Mouse (Mus musculus) heart, embryonic 13.5 days (tissue): ENCODE measurements around the gene Chd1. TPM values are rescaled to one million over a fixed set of nuclear protein-coding genes. Genes with fewer than 3 reads are reported as not detected.

Source experiments
- ATAC-seq: fragments of 200-750 bp; cut with Nextera tagmentation; 2 replicates; pipeline ENCODE4 v1.8.0; 2017; ENCODE audit warnings: moderate TSS enrichment; ENCODE audit not compliant: insufficient number of reproducible peaks, low FRiP score, low TSS enrichment; ENCODE audit errors: extremely low read depth
- H3K27ac ChIP-seq: fragments of 300-500 bp; sonication (generic); replicated peaks from 2 replicates; pipeline ENCODE4 v1.5.1; 2015; ENCODE audit warnings: moderate library complexity, mild to moderate bottlenecking, inconsistent platforms
- H3K27me3 ChIP-seq: fragments of 300-500 bp; sonication (generic); replicated peaks from 2 replicates; pipeline ENCODE4 v1.6.1; 2015; ENCODE audit warnings: mild to moderate bottlenecking, inconsistent platforms
- H3K36me3 ChIP-seq: fragments of 300-500 bp; sonication (generic); 2 replicates; pipeline ENCODE4 v1.6.1; 2015; ENCODE audit warnings: mild to moderate bottlenecking, inconsistent platforms
- H3K4me1 ChIP-seq: fragments of 300-500 bp; sonication (generic); 2 replicates; pipeline ENCODE4 v1.6.1; 2015; ENCODE audit warnings: inconsistent platforms
- H3K4me2 ChIP-seq: fragments of 300-500 bp; sonication (generic); 2 replicates; pipeline ENCODE4 v1.6.1; 2015; ENCODE audit warnings: inconsistent platforms, mild to moderate bottlenecking, moderate library complexity
- H3K4me3 ChIP-seq: fragments of 300-500 bp; sonication (generic); 2 replicates; pipeline ENCODE4 v1.5.1; 2015; ENCODE audit warnings: moderate library complexity, mild to moderate bottlenecking, inconsistent platforms
- H3K9ac ChIP-seq: fragments of 300-500 bp; sonication (generic); 2 replicates; pipeline ENCODE4 v1.6.1; 2015; ENCODE audit warnings: inconsistent platforms, mild to moderate bottlenecking, moderate library complexity
- H3K9me3 ChIP-seq: fragments of 300-500 bp; sonication (generic); 2 replicates; pipeline ENCODE4 v1.6.1; 2016; ENCODE audit warnings: inconsistent platforms
- WGBS: fragments of 180-500 bp; shearing (Covaris S2); methylation state at CpG from one replicate; pipeline ENCODE4 v1.1.7; 2015; ENCODE audit warnings: mixed read lengths; 5-methylcytosine and 5-hydroxymethylcytosine counted together
- polyA plus RNA-seq: library from polyadenylated mRNA; unstranded; fragments of >200 nt; fragmentation: Nextera tagmentation; extraction: Ambion mirVana; gene quantifications from 2 replicates; pipeline ENCODE4 v1.2.1, GENCODE M21; 2015

Chd1 gene
- polyA plus RNA-seq, 1 experiment from 2014 or later = 15.9 TPM

- peaks cover 28% of the 10 kb centered on the region for H3K36me3 ChIP-seq
- no peak overlapping the region for H3K27ac ChIP-seq
- H3K4me1 ChIP-seq = peaks cover 72% of the 10 kb centered on the region
- H3K9me3 ChIP-seq = no peaks in the 10 kb centered on the region
- no peak overlapping the region for H3K9ac ChIP-seq
- H3K4me3 ChIP-seq = no peak overlapping the region
- no peaks in the 10 kb centered on the region for H3K27me3 ChIP-seq
- no peak overlapping the region for H3K4me2 ChIP-seq
- WGBS = 72% methylated on average over 11 of the region's 11 CpGs
- no peak for ATAC-seq
These were observed 111.8 kb downstream of the Chd1 start for GRCm38 (mm10) chr17:15816379-15817095.

- Histone ChIP-seq H3K27me3 (no peaks in the 10 kb centered on the region), H3K27ac (no peak overlapping the region), H3K36me3 (peaks cover 27% of the 10 kb centered on the region), H3K4me2 (no peak overlapping the region), H3K9ac (no peak overlapping the region), H3K9me3 (no peaks in the 10 kb centered on the region), H3K4me1 (peaks cover 70% of the 10 kb centered on the region), H3K4me3 (no peak overlapping the region)
- WGBS = 81% methylated on average over 5 of the region's 5 CpGs
- no peak for ATAC-seq
These were observed 112.3 kb downstream of the Chd1 start for GRCm38 (mm10) chr17:15817096-15817450.

- Histone ChIP-seq H3K4me2 (no peak overlapping the region), H3K9me3 (no peaks in the 10 kb centered on the region), H3K9ac (no peak overlapping the region), H3K27ac (no peak overlapping the region), H3K27me3 (no peaks in the 10 kb centered on the region), H3K4me1 (peaks cover 69% of the 10 kb centered on the region), H3K36me3 (peaks cover 26% of the 10 kb centered on the region), H3K4me3 (no peak overlapping the region)
- ATAC-seq = no peak
- 88% methylated on average over 2 of the region's 2 CpGs for WGBS
These were observed 112.9 kb downstream of the Chd1 start for GRCm38 (mm10) chr17:15817634-15818033.

GRCm38 (mm10) chr17:15818372-15818771, 113.6 kb downstream of the Chd1 start:
- H3K4me3 ChIP-seq = no peak overlapping the region
- peaks cover 70% of the 10 kb centered on the region for H3K4me1 ChIP-seq
- ATAC-seq = no peak
- no peak overlapping the region for H3K4me2 ChIP-seq
- no peaks in the 10 kb centered on the region for H3K27me3 ChIP-seq
- H3K27ac ChIP-seq = no peak overlapping the region
- H3K9me3 ChIP-seq = no peaks in the 10 kb centered on the region
- H3K36me3 ChIP-seq = peaks cover 26% of the 10 kb centered on the region
- WGBS = 54% methylated on average over 8 of the region's 8 CpGs
- no peak overlapping the region for H3K9ac ChIP-seq

GRCm38 (mm10) chr17:15820146-15820545, 115.4 kb downstream of the Chd1 start:
- H3K9me3 ChIP-seq = no peaks in the 10 kb centered on the region
- H3K4me1 ChIP-seq = peaks cover 70% of the 10 kb centered on the region
- no peak for ATAC-seq
- H3K27ac ChIP-seq = no peak overlapping the region
- H3K27me3 ChIP-seq = no peaks in the 10 kb centered on the region
- no peak overlapping the region for H3K4me2 ChIP-seq
- peaks cover 26% of the 10 kb centered on the region for H3K36me3 ChIP-seq
- 60% methylated on average over 6 of the region's 6 CpGs for WGBS
- H3K4me3 ChIP-seq = no peak overlapping the region
- no peak overlapping the region for H3K9ac ChIP-seq

- ATAC-seq = no peak
- peaks cover 67% of the 10 kb centered on the region for H3K4me1 ChIP-seq
- no peak overlapping the region for H3K27ac ChIP-seq
- H3K27me3 ChIP-seq = no peaks in the 10 kb centered on the region
- H3K36me3 ChIP-seq = peaks cover 21% of the 10 kb centered on the region
- no peaks in the 10 kb centered on the region for H3K9me3 ChIP-seq
- WGBS = 86% methylated on average over 10 of the region's 10 CpGs
- H3K4me2 ChIP-seq = no peak overlapping the region
- no peak overlapping the region for H3K4me3 ChIP-seq
- no peak overlapping the region for H3K9ac ChIP-seq
These were observed 116.0 kb downstream of the Chd1 start for GRCm38 (mm10) chr17:15820761-15821160.

- peaks cover 67% of the 10 kb centered on the region for H3K4me1 ChIP-seq
These were observed 116.9 kb downstream of the Chd1 start for GRCm38 (mm10) chr17:15821706-15822105.

More at GRCm38 (mm10) chr17:15821706-15822105, 116.9 kb downstream of the Chd1 start:
- Histone ChIP-seq H3K9me3 (no peaks in the 10 kb centered on the region), H3K9ac (no peak overlapping the region), H3K36me3 (peaks cover 21% of the 10 kb centered on the region), H3K4me2 (no peak overlapping the region), H3K27ac (no peak overlapping the region), H3K27me3 (no peaks in the 10 kb centered on the region), H3K4me3 (no peak overlapping the region)
- 87% methylated on average over 4 of the region's 4 CpGs for WGBS
- no peak for ATAC-seq

Other genes with a start within 250 kb of the Chd1 start
- 194 and 219 TPM in 2 replicates for gene Psmb1, start 205.2 kb upstream of the Chd1 start, polyA plus RNA-seq
- gene Tbp, start 205.1 kb upstream of the Chd1 start, polyA plus RNA-seq = 24.7 and 28.0 TPM in 2 replicates
- gene Pdcd2, start 177.7 kb upstream of the Chd1 start, polyA plus RNA-seq = 27.7 and 34.7 TPM in 2 replicates
- 1.2 and 1.7 TPM in 2 replicates for gene Prdm9, start 140.6 kb upstream of the Chd1 start, polyA plus RNA-seq
- 8.4 and 9.8 TPM in 2 replicates for gene Rgmb, start 126.1 kb downstream of the Chd1 start, polyA plus RNA-seq